10 mouse cellular contexts compared by ENCODE assay signal in genomic region chr9:92265719-92266118, GRCm38 (mm10). TPM values are rescaled to one million over a fixed set of nuclear protein-coding genes. Genes with fewer than 3 reads are reported as not detected.
DNase-seq lines count a peak whose midpoint lies in the region; ATAC-seq and TF ChIP-seq lines count a peak whose summit lies in the region.
"Had no signal": no experiment of that assay in that cellular context is flagged by ENCODE, and none has a peak within 500 bp of the region (broad histone marks: within the 10 kb centered on the region; RNA-seq: fewer than 3 reads in every experiment).

No protein-coding gene starts in this region.

- DNase-seq in spleen, adult 2 months (ENCODE audit: low read depth in 1 of 2, low spot score in 2 of 2) = no peak
- DNase-seq in spleen, postnatal 14 days (ENCODE audit: low spot score in 2 of 2) = no peak
- DNase-seq in liver, embryonic 13.5 days = no peak
- DNase-seq in stomach, postnatal 0 days (ENCODE audit: low spot score) = no peak
- DNase-seq in cerebellum, adult 2 months = no peak
- no peak for DNase-seq in urinary bladder, postnatal 36 days (ENCODE audit: low spot score in 2 of 2)
- DNase-seq: thymus, adult 2 months had no signal

- H3K4me1 ChIP-seq in spleen, adult 2 months (ENCODE audit: control insufficient read depth, insufficient read depth, insufficient read length) = peaks cover 6% of the 10 kb centered on the region
- H3K4me1 ChIP-seq in bone marrow, adult 2 months (ENCODE audit: control insufficient read depth, insufficient read depth, low read length) = peaks cover 2% of the 10 kb centered on the region; the same call in 1 of the 2 replicates
- peaks cover 9% of the 10 kb centered on the region; the same call in 1 of the 2 replicates for H3K4me1 ChIP-seq in liver, embryonic 13.5 days (replicated peaks)
- no peaks in the 10 kb centered on the region for H3K4me1 ChIP-seq in stomach, postnatal 0 days (replicated peaks; ENCODE audit: control insufficient read depth, insufficient read depth)
- H3K4me1 ChIP-seq in cerebellum, adult 2 months (ENCODE audit: control insufficient read depth, insufficient read depth, low read length) = no peaks in the 10 kb centered on the region

- peak; percentile 22; the same call in 1 of the 2 replicates for ATAC-seq in liver, embryonic 13.5 days (ENCODE audit: low read depth)
- ATAC-seq in stomach, postnatal 0 days (ENCODE audit: low FRiP score, low TSS enrichment) = 0 out of 2 replicates have a peak, but pooled peaks have one; percentile 21
- ATAC-seq: forebrain, embryonic 16.5 days had no signal

- no peak for TF ChIP-seq POLR2A in spleen, adult 2 months (IDR thresholded peaks at IDR 0.05; ENCODE audit: low read depth, low read length)
- TF ChIP-seq POLR2A in bone marrow, adult 2 months (IDR thresholded peaks at IDR 0.05; ENCODE audit: borderline replicate concordance, control insufficient read depth, low read depth, low read length) = no peak
- no peak for TF ChIP-seq POLR2A in cerebellum, adult 2 months (IDR thresholded peaks at IDR 0.05; ENCODE audit: borderline replicate concordance, insufficient read depth, low read length)

- peak overlapping the region; percentile 15; the same call in 1 of the 2 replicates for H3K9ac ChIP-seq in liver, embryonic 13.5 days
- no peak overlapping the region for H3K9ac ChIP-seq in stomach, postnatal 0 days (ENCODE audit: low read length)

- WGBS in spleen, adult 2 months = 56% methylated on average over 4 of the region's 4 CpGs
- WGBS in bone marrow, adult 2 months = 52% methylated on average over 4 of the region's 4 CpGs
- WGBS in liver, embryonic 13.5 days (ENCODE audit: insufficient replicate concordance) = 65% methylated on average over 4 of the region's 4 CpGs
- WGBS in stomach, postnatal 0 days = 65% methylated on average over 4 of the region's 4 CpGs
- 82% methylated on average over 4 of the region's 4 CpGs for WGBS in cerebellum, adult 2 months

- TF ChIP-seq CTCF in spleen, adult 2 months (IDR thresholded peaks at IDR 0.05; ENCODE audit: extremely low read depth, insufficient read depth, insufficient read length, insufficient replicate concordance) = no peak
- no peak for TF ChIP-seq CTCF in bone marrow, adult 2 months (IDR thresholded peaks at IDR 0.05; ENCODE audit: control insufficient read depth, insufficient read depth, low read length)
- no peak for TF ChIP-seq CTCF in stomach, postnatal 0 days (IDR thresholded peaks at IDR 0.05; ENCODE audit: low read depth)
- TF ChIP-seq CTCF in cerebellum, adult 2 months (IDR thresholded peaks at IDR 0.05; ENCODE audit: borderline replicate concordance, insufficient read depth, low read depth, low read length) = no peak

- peak overlapping the region; percentile 13; the same call in 1 of the 2 replicates for H3K4me3 ChIP-seq in spleen, adult 2 months (ENCODE audit: extremely low read depth, insufficient read depth, insufficient read length)
- H3K4me3 ChIP-seq in bone marrow, adult 2 months (replicated peaks; ENCODE audit: control insufficient read depth, low read depth, low read length) = peak overlapping the region; percentile 45
- peak overlapping the region; percentile 21 for H3K4me3 ChIP-seq in liver, embryonic 13.5 days (replicated peaks)
- H3K4me3 ChIP-seq in stomach, postnatal 0 days (ENCODE audit: low read depth, low read length) = no peak overlapping the region
- H3K4me3 ChIP-seq in cerebellum, adult 2 months (replicated peaks; ENCODE audit: insufficient read depth, low read depth, low read length) = no peak overlapping the region

- peak overlapping the region; percentile 47 for H3K4me2 ChIP-seq in liver, embryonic 13.5 days
- H3K4me2 ChIP-seq in stomach, postnatal 0 days (replicated peaks; ENCODE audit: low read depth) = peak overlapping the region; percentile 31; the same call in 1 of the 2 replicates

- TF ChIP-seq EP300 in stomach, postnatal 0 days (optimal IDR thresholded peaks at IDR 0.05) = no peak

- H3K27me3 ChIP-seq in spleen, adult 2 months (ENCODE audit: control insufficient read depth, insufficient read depth, low read length) = no peaks in the 10 kb centered on the region
- H3K27me3 ChIP-seq in liver, embryonic 13.5 days = no peaks in the 10 kb centered on the region
- no peaks in the 10 kb centered on the region for H3K27me3 ChIP-seq in stomach, postnatal 0 days (ENCODE audit: control insufficient read depth, insufficient read depth, low read length)
- H3K27me3 ChIP-seq in cerebellum, adult 2 months (ENCODE audit: control insufficient read depth, insufficient read depth, low read length) = no peaks in the 10 kb centered on the region

- no peaks in the 10 kb centered on the region for H3K9me3 ChIP-seq in liver, embryonic 13.5 days (replicated peaks)
- H3K9me3 ChIP-seq in stomach, postnatal 0 days (ENCODE audit: control insufficient read depth, low read length) = no peaks in the 10 kb centered on the region

- no peaks in the 10 kb centered on the region; the same call in 1 of the 2 replicates for H3K36me3 ChIP-seq in spleen, adult 2 months (ENCODE audit: control insufficient read depth, insufficient read depth, low read length)
- H3K36me3 ChIP-seq in liver, embryonic 13.5 days = peaks cover 22% of the 10 kb centered on the region
- H3K36me3 ChIP-seq in stomach, postnatal 0 days (ENCODE audit: control insufficient read depth, insufficient read depth, low read length) = no peaks in the 10 kb centered on the region

- H3K27ac ChIP-seq in spleen, adult 2 months (ENCODE audit: insufficient read depth, low read length) = 0 out of 2 replicates have a peak overlapping the region, but pooled peaks have one; percentile 28
- H3K27ac ChIP-seq in bone marrow, adult 2 months (ENCODE audit: control insufficient read depth, insufficient read depth, low read depth, low read length, poor library complexity) = no peak overlapping the region
- peak overlapping the region; percentile 29 for H3K27ac ChIP-seq in liver, embryonic 13.5 days
- no peak overlapping the region for H3K27ac ChIP-seq in stomach, postnatal 0 days (replicated peaks)
- H3K27ac ChIP-seq in cerebellum, adult 2 months (ENCODE audit: insufficient read depth, low read length) = no peak overlapping the region

RNA-seq across cellular contexts. Expression of gene Plscr2, which starts 9.7 kb away (rescaled TPM):
- polyA plus RNA-seq in spleen, adult 2 months (2012; rRNA removed) = 0.98 and 1.3 TPM in 2 replicates
- polyA plus RNA-seq in bone marrow, adult 2 months (2011; ENCODE audit: insufficient read depth, insufficient read length, low replicate concordance, missing spikeins) = 4.5 TPM in 1 of 2 replicates, not detected in the other
- 0.54 and 0.57 TPM in 2 replicates for polyA plus RNA-seq in liver, embryonic 13.5 days (2015; fragmentation: Nextera tagmentation; extraction: Ambion mirVana)
- 1.8 and 2.4 TPM in 2 replicates for polyA plus RNA-seq in stomach, postnatal 0 days (2015; fragmentation: Nextera tagmentation; extraction: Ambion mirVana)
- polyA plus RNA-seq in cerebellum, adult 2 months (2012; rRNA removed) = 4.0 and 4.4 TPM in 2 replicates

RNA-seq across cellular contexts. Expression of gene Plscr1, which starts 16.2 kb away (rescaled TPM):
- polyA plus RNA-seq in spleen, adult 2 months (2012; rRNA removed) = 3.6 and 4.6 TPM in 2 replicates
- polyA plus RNA-seq in bone marrow, adult 2 months (2011; ENCODE audit: insufficient read depth, insufficient read length, low replicate concordance, missing spikeins) = 10.8 and 21.4 TPM in 2 replicates
- polyA plus RNA-seq in liver, embryonic 13.5 days (2015; fragmentation: Nextera tagmentation; extraction: Ambion mirVana) = 24.0 and 26.5 TPM in 2 replicates
- 37.2 and 41.0 TPM in 2 replicates for polyA plus RNA-seq in stomach, postnatal 0 days (2015; fragmentation: Nextera tagmentation; extraction: Ambion mirVana)
- polyA plus RNA-seq in cerebellum, adult 2 months (2012; rRNA removed) = 6.0 and 6.8 TPM in 2 replicates

RNA-seq across cellular contexts. Expression of gene 1700057G04Rik, which starts 43.5 kb away (rescaled TPM):
- polyA plus RNA-seq in spleen, adult 2 months (2012; rRNA removed) = not detected in 2 replicates
- not detected in 2 replicates for polyA plus RNA-seq in bone marrow, adult 2 months (2011; ENCODE audit: insufficient read depth, insufficient read length, low replicate concordance, missing spikeins)
- polyA plus RNA-seq in liver, embryonic 13.5 days (2015; fragmentation: Nextera tagmentation; extraction: Ambion mirVana) = not detected in 2 replicates
- not detected in 2 replicates for polyA plus RNA-seq in stomach, postnatal 0 days (2015; fragmentation: Nextera tagmentation; extraction: Ambion mirVana)
- not detected in 2 replicates for polyA plus RNA-seq in cerebellum, adult 2 months (2012; rRNA removed)
- polyA plus RNA-seq: forebrain, embryonic 16.5 days; large intestine, adult 2 months; thymus, adult 2 months had no signal

Comparison
In these comparisons a context has a peak if more than half of its experiments do, and no peak if none do; other contexts are left out.
1. H3K27ac ChIP-seq: peak in spleen, adult 2 months (single experiment) and liver, embryonic 13.5 days (single experiment); none in bone marrow, adult 2 months (single experiment), stomach, postnatal 0 days (single experiment) and cerebellum, adult 2 months (single experiment).
2. H3K4me3 ChIP-seq: peak in spleen, adult 2 months (single experiment), bone marrow, adult 2 months (single experiment) and liver, embryonic 13.5 days (single experiment); none in stomach, postnatal 0 days (single experiment) and cerebellum, adult 2 months (single experiment).